Mouse (Mus musculus): ENCODE data around the gene Ugt8a. TPM values are rescaled to one million over a fixed set of nuclear protein-coding genes. Genes with fewer than 3 reads are reported as not detected.

Ugt8a gene
- polyA plus RNA-seq, 1 experiment from 2014 or later, result 3.3 TPM

GRCm38 (mm10) chr3:125884879-125885278 lies 53.5 kb downstream of the Ugt8a start:
- Histone ChIP-seq H3K9ac (replicated peaks; ENCODE audit: low read length) (no peak overlapping the region), H3K9me3 (ENCODE audit: control insufficient read depth, low read length) (no peaks in the 10 kb centered on the region), H3K4me1 (ENCODE audit: control insufficient read depth, insufficient read depth, low read length) (no peaks in the 10 kb centered on the region), H3K4me3 (replicated peaks; ENCODE audit: low read depth, low read length) (no peak overlapping the region), H3K36me3 (ENCODE audit: control insufficient read depth, insufficient read depth, low read length) (no peaks in the 10 kb centered on the region), H3K27ac (replicated peaks; ENCODE audit: low read depth, low read length) (no peak overlapping the region), H3K27me3 (ENCODE audit: control insufficient read depth, insufficient read depth, low read length) (no peaks in the 10 kb centered on the region), H3K4me2 (ENCODE audit: low read length) (no peak overlapping the region)
- DNase-seq (no peak), ATAC-seq (ENCODE audit: low FRiP score, low TSS enrichment) (no peak)
- 93% methylated on average over 2 of the region's 2 CpGs for WGBS

GRCm38 (mm10) chr3:125884423-125884822 lies 54.0 kb downstream of the Ugt8a start:
- Histone ChIP-seq H3K9ac (replicated peaks; ENCODE audit: low read length) (no peak overlapping the region), H3K27ac (replicated peaks; ENCODE audit: low read depth, low read length) (no peak overlapping the region), H3K9me3 (ENCODE audit: control insufficient read depth, low read length) (no peaks in the 10 kb centered on the region), H3K4me1 (ENCODE audit: control insufficient read depth, insufficient read depth, low read length) (no peaks in the 10 kb centered on the region), H3K27me3 (ENCODE audit: control insufficient read depth, insufficient read depth, low read length) (no peaks in the 10 kb centered on the region), H3K36me3 (ENCODE audit: control insufficient read depth, insufficient read depth, low read length) (no peaks in the 10 kb centered on the region), H3K4me2 (ENCODE audit: low read length) (no peak overlapping the region), H3K4me3 (replicated peaks; ENCODE audit: low read depth, low read length) (no peak overlapping the region)
- WGBS, result 85% methylated on average over 2 of the region's 2 CpGs
- DNase-seq, result no peak
- no peak for ATAC-seq (ENCODE audit: low FRiP score, low TSS enrichment)

GRCm38 (mm10) chr3:125883009-125883408 lies 55.4 kb downstream of the Ugt8a start:
- Histone ChIP-seq H3K36me3 (ENCODE audit: control insufficient read depth, insufficient read depth, low read length) (no peaks in the 10 kb centered on the region), H3K9me3 (ENCODE audit: control insufficient read depth, low read length) (no peaks in the 10 kb centered on the region)
- ATAC-seq (ENCODE audit: low FRiP score, low TSS enrichment), result no peak

GRCm38 (mm10) chr3:125881835-125882234 lies 56.6 kb downstream of the Ugt8a start:
- Histone ChIP-seq H3K9me3 (ENCODE audit: control insufficient read depth, low read length) (no peaks in the 10 kb centered on the region), H3K27ac (replicated peaks; ENCODE audit: low read depth, low read length) (no peak overlapping the region), H3K36me3 (ENCODE audit: control insufficient read depth, insufficient read depth, low read length) (no peaks in the 10 kb centered on the region), H3K4me1 (ENCODE audit: control insufficient read depth, insufficient read depth, low read length) (no peaks in the 10 kb centered on the region), H3K27me3 (ENCODE audit: control insufficient read depth, insufficient read depth, low read length) (no peaks in the 10 kb centered on the region), H3K4me2 (ENCODE audit: low read length) (no peak overlapping the region), H3K4me3 (replicated peaks; ENCODE audit: low read depth, low read length) (no peak overlapping the region), H3K9ac (replicated peaks; ENCODE audit: low read length) (no peak overlapping the region)
- DNase-seq, result peak; percentile 51
- ATAC-seq (ENCODE audit: low FRiP score, low TSS enrichment), result peak; percentile 55; the same call in 1 of the 2 replicates

More at GRCm38 (mm10) chr3:125883009-125883408, 55.4 kb downstream of the Ugt8a start:
- Histone ChIP-seq H3K27me3 (ENCODE audit: control insufficient read depth, insufficient read depth, low read length) (no peaks in the 10 kb centered on the region), H3K4me3 (replicated peaks; ENCODE audit: low read depth, low read length) (no peak overlapping the region), H3K4me1 (ENCODE audit: control insufficient read depth, insufficient read depth, low read length) (no peaks in the 10 kb centered on the region), H3K9ac (replicated peaks; ENCODE audit: low read length) (no peak overlapping the region), H3K4me2 (ENCODE audit: low read length) (no peak overlapping the region), H3K27ac (replicated peaks; ENCODE audit: low read depth, low read length) (no peak overlapping the region)
- DNase-seq, result no peak

GRCm38 (mm10) chr3:125874371-125874770 lies 64.0 kb downstream of the Ugt8a start:
- Histone ChIP-seq H3K27ac (replicated peaks; ENCODE audit: low read depth, low read length) (no peak overlapping the region), H3K4me1 (ENCODE audit: control insufficient read depth, insufficient read depth, low read length) (no peaks in the 10 kb centered on the region), H3K9ac (replicated peaks; ENCODE audit: low read length) (no peak overlapping the region), H3K27me3 (ENCODE audit: control insufficient read depth, insufficient read depth, low read length) (no peaks in the 10 kb centered on the region), H3K4me3 (replicated peaks; ENCODE audit: low read depth, low read length) (no peak overlapping the region), H3K9me3 (ENCODE audit: control insufficient read depth, low read length) (no peaks in the 10 kb centered on the region), H3K36me3 (ENCODE audit: control insufficient read depth, insufficient read depth, low read length) (no peaks in the 10 kb centered on the region), H3K4me2 (ENCODE audit: low read length) (no peak overlapping the region)
- DNase-seq (no peak), ATAC-seq (ENCODE audit: low FRiP score, low TSS enrichment) (no peak)
- WGBS, result 83% methylated on average over 4 of the region's 4 CpGs

GRCm38 (mm10) chr3:125869873-125870272 lies 68.5 kb downstream of the Ugt8a start:
- no peaks in the 10 kb centered on the region for H3K4me1 ChIP-seq (ENCODE audit: control insufficient read depth, insufficient read depth, low read length)
- WGBS, result 97% methylated on average over 4 of the region's 4 CpGs
- no peaks in the 10 kb centered on the region for H3K36me3 ChIP-seq (ENCODE audit: control insufficient read depth, insufficient read depth, low read length)
- no peak for DNase-seq
- no peaks in the 10 kb centered on the region for H3K27me3 ChIP-seq (ENCODE audit: control insufficient read depth, insufficient read depth, low read length)
- H3K4me3 ChIP-seq (replicated peaks; ENCODE audit: low read depth, low read length), result no peak overlapping the region
- no peak overlapping the region for H3K4me2 ChIP-seq (ENCODE audit: low read length)
- no peak for ATAC-seq (ENCODE audit: low FRiP score, low TSS enrichment)
- H3K27ac ChIP-seq (replicated peaks; ENCODE audit: low read depth, low read length), result no peak overlapping the region
- H3K9ac ChIP-seq (replicated peaks; ENCODE audit: low read length), result no peak overlapping the region
- no peaks in the 10 kb centered on the region for H3K9me3 ChIP-seq (ENCODE audit: control insufficient read depth, low read length)

GRCm38 (mm10) chr3:125861601-125862000 lies 76.8 kb downstream of the Ugt8a start:
- Histone ChIP-seq H3K9ac (replicated peaks; ENCODE audit: low read length) (no peak overlapping the region), H3K27me3 (ENCODE audit: control insufficient read depth, insufficient read depth, low read length) (no peaks in the 10 kb centered on the region), H3K36me3 (ENCODE audit: control insufficient read depth, insufficient read depth, low read length) (no peaks in the 10 kb centered on the region), H3K27ac (replicated peaks; ENCODE audit: low read depth, low read length) (no peak overlapping the region), H3K4me1 (ENCODE audit: control insufficient read depth, insufficient read depth, low read length) (no peaks in the 10 kb centered on the region), H3K4me3 (replicated peaks; ENCODE audit: low read depth, low read length) (no peak overlapping the region), H3K9me3 (ENCODE audit: control insufficient read depth, low read length) (no peaks in the 10 kb centered on the region), H3K4me2 (ENCODE audit: low read length) (no peak overlapping the region)
- WGBS, result 47% methylated on average over 3 of the region's 3 CpGs
- ATAC-seq (ENCODE audit: low FRiP score, low TSS enrichment), result no peak
- DNase-seq, result peak; percentile 15

GRCm38 (mm10) chr3:125849163-125849872 lies 89.1 kb downstream of the Ugt8a start:
- Histone ChIP-seq H3K36me3 (ENCODE audit: control insufficient read depth, insufficient read depth, low read length) (no peaks in the 10 kb centered on the region), H3K9me3 (ENCODE audit: control insufficient read depth, low read length) (no peaks in the 10 kb centered on the region), H3K27ac (replicated peaks; ENCODE audit: low read depth, low read length) (no peak overlapping the region), H3K4me1 (ENCODE audit: control insufficient read depth, insufficient read depth, low read length) (no peaks in the 10 kb centered on the region), H3K27me3 (ENCODE audit: control insufficient read depth, insufficient read depth, low read length) (no peaks in the 10 kb centered on the region), H3K9ac (replicated peaks; ENCODE audit: low read length) (no peak overlapping the region), H3K4me2 (ENCODE audit: low read length) (no peak overlapping the region), H3K4me3 (replicated peaks; ENCODE audit: low read depth, low read length) (no peak overlapping the region)
- ATAC-seq (ENCODE audit: low FRiP score, low TSS enrichment) (peak; percentile 69; the same call in 1 of the 2 replicates), DNase-seq (peak; percentile 89)
- 26% methylated on average over 6 of the region's 6 CpGs for WGBS

- Histone ChIP-seq H3K4me1 (ENCODE audit: control insufficient read depth, insufficient read depth, low read length) (no peaks in the 10 kb centered on the region), H3K4me3 (replicated peaks; ENCODE audit: low read depth, low read length) (no peak overlapping the region), H3K36me3 (ENCODE audit: control insufficient read depth, insufficient read depth, low read length) (no peaks in the 10 kb centered on the region), H3K27ac (replicated peaks; ENCODE audit: low read depth, low read length) (no peak overlapping the region), H3K9ac (replicated peaks; ENCODE audit: low read length) (no peak overlapping the region), H3K4me2 (ENCODE audit: low read length) (no peak overlapping the region), H3K27me3 (ENCODE audit: control insufficient read depth, insufficient read depth, low read length) (no peaks in the 10 kb centered on the region), H3K9me3 (ENCODE audit: control insufficient read depth, low read length) (no peaks in the 10 kb centered on the region)
- ATAC-seq (ENCODE audit: low FRiP score, low TSS enrichment) (no peak), DNase-seq (no peak)
- 85% methylated on average over 4 of the region's 4 CpGs for WGBS
Measured at GRCm38 (mm10) chr3:125828051-125828450, 110.4 kb downstream of the Ugt8a start.

Measured in midbrain, embryonic 14.5 days (tissue).